Mouse (Mus musculus): ENCODE results near the gene Gm8159. TPM values are rescaled to one million over a fixed set of nuclear protein-coding genes. Genes with fewer than 3 reads are reported as not detected.
"Not testable (repeated sequence)": the region's sequence is repeated elsewhere in the genome, so short reads cannot be mapped to it uniquely, and the experiment has no call there.

The Gm8159 gene
- not detected for total RNA-seq (2021)
- long read RNA-seq, experiment 1, result 0 reads
- long read RNA-seq, experiment 2, partial matches to known transcripts, result 0 of 1 reads
- long read RNA-seq, experiment 2, other reads (novel, unspliced or antisense), result 1 of 1 reads

DNA sequence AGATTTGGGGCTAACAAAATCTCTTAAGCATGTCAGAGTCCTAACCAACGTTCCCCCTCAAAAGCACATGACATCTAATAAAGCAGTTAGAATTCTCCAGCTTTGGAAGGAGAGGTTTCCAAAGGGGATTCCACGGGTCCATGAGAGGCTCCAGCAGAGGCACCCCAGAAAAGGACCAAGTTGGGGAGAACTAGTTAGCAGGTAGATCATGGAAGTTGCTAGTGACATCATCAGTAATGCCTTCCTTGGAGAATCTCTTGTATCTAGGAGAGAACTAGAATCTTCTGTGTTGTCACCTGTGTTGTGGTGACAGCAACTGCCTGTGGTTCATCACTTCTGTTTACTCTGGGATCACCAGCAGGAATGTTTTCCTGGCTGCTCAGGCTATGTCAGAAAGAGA, at the start of gene Gm8159:
TSS of gene Gm8159 (plus strand) at position 301 of the 400 bp plus-strand sequence.
- DNase-seq (ENCODE audit: low spot score), result not testable (repeated sequence)

DNA sequence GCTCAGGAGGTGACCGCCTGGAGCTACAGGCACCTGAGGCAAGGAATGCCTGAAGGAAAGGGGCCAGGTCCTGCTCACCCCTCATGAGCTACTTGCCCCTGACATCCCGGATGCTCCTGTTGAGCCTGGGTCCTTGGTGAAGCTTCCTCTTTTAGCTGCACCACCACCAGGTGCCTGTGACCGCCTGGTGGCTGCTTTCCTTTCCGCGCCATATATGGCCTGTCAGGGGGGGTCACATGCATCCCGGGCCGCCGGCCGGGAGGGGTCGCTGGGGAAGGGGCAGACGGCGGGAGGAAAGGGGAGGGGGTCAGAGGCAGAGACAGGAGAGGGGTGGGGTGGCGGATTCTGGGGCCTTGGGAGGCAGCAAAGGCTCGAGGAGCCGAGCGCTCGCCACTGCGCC, 17.2 kb downstream of the Gm8159 start:
- DNase-seq (ENCODE audit: low spot score), result not testable (repeated sequence)

DNA sequence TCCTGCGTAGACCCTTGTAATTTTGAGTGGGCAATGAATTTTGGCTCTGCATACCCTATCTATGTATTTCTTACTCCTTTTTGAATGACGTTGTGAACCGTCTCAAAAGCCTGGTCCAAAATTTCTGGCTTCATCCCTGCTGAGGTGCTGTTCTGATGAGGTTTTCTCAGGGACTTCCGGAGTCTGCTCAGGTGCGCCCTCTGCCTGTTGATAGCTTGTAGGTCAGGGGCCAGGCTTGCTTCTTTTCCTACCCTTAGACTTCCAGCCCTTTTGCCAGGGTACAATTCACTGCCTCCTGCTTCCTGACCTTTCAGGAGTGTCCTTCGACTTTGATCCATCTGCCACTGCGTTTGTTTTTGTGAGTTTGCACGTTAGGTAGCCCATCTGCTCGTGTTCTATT, 18.2 kb downstream of the Gm8159 start:
- not testable (repeated sequence) for DNase-seq (ENCODE audit: low spot score)

DNA sequence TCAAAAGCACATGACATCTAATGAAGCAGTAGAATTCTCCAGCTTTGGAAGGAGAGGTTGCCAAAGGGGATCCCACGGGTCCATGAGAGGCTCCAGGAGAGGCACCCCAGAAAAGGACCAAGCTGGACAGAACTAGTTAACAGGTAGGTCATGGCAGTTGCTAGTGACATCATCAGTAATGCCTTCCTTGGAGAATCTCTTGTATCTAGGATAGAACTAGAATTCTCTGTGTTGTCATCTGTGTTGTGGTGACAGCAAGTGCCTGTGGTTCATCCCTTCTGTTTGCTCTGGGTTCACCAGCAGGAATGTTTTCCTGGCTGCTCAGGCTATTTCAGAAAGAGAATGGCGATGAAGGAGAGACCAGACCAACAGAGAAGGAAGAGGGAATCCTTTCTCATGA, 31.7 kb downstream of the Gm8159 start, which contains the start of gene Gm3239:
TSS of gene Gm3239 (plus strand) at position 301 of the 400 bp plus-strand sequence.
- DNase-seq (ENCODE audit: low spot score), result not testable (repeated sequence)

Other genes starting within 250 kb of the Gm8159 start
- gene Gm3159, start 234.8 kb upstream of the Gm8159 start, total RNA-seq (2021), result not detected
- gene Gm3164, start 216.9 kb upstream of the Gm8159 start, total RNA-seq (2021), result under 1 TPM in 1 of 2 experiments, not detected in 1; 0.17 TPM
- not detected for gene Gm3173, start 201.4 kb upstream of the Gm8159 start, total RNA-seq (2021)
- gene Gm3182, start 150.6 kb upstream of the Gm8159 start, total RNA-seq (2021), result not detected
- gene Gm3047, start 76.9 kb upstream of the Gm8159 start, total RNA-seq (2021), result not detected
- gene Gm3239, start 31.8 kb downstream of the Gm8159 start, total RNA-seq (2021), result not detected
- not detected for gene Gm7876, start 76.9 kb downstream of the Gm8159 start, total RNA-seq (2021)
- under 1 TPM in 1 of 2 experiments, not detected in 1; 0.12 TPM for gene Gm3252, start 94.4 kb downstream of the Gm8159 start, total RNA-seq (2021)
- gene Gm9602, start 144.0 kb downstream of the Gm8159 start, total RNA-seq (2021), result not detected
- not detected for gene Gm3269, start 205.8 kb downstream of the Gm8159 start, total RNA-seq (2021)
- gene Gm3264, start 223.2 kb downstream of the Gm8159 start, total RNA-seq (2021), result not detected